Mouse (Mus musculus) large intestine, adult 2 months (tissue): ENCODE data around the gene Nprl2. TPM values are rescaled to one million over a fixed set of nuclear protein-coding genes. Genes with fewer than 3 reads are reported as not detected.

Source experiments
- DNase-seq: peaks from one replicate; pipeline ENCODE4 v3.0.0-alpha.2; 2012; ENCODE audit warnings: low read depth, low spot score
- WGBS: fragments of 180-500 bp; shearing (Covaris S2); methylation state at CpG from one replicate; pipeline ENCODE4 v1.1.7; 2018; 5-methylcytosine and 5-hydroxymethylcytosine counted together
- polyA plus RNA-seq: library from polyadenylated mRNA; depleted of rRNA; stranded (reverse); fragments of >200 nt; gene quantifications from 2 replicates; pipeline ENCODE4 v1.2.3, GENCODE M21; 2012

Nprl2 gene
- polyA plus RNA-seq, 1 experiment, result 27.7 TPM

DNA sequence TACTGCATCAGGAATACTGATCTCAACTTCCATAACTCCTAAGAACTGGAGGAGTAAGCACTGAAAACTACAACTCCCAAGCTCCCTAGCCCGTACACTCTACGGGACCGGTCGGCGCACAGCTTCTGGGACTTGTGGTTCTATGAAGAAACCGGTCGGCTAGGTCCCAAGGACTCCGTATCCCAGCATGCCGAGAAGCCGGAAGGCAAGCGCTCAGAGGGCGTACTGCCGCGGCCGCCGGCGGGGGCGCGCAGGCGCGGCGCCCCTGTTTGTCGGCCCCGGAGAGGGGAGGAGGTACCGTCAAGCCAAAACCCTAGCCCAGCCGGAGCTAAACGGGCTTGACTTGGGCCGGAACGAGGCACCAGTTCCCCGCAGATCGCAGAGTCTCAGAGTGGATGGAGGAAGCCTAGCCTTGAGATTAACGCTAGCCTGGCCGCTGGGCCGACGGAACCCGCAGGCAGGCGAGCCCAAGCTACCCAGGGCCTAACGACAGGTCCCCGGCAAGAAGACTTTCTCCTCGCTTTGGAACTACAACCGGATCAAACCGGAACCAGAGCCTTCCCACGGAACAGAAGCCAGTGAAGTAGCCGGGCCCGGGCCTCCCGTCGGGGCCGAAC, 8.1 kb upstream of the Nprl2 start, which contains the start of gene Tmem115:
Tmem115 (plus strand) TSS at position 155 of the 617 bp plus-strand sequence.
- under 1% methylated on average over 48 of the region's 48 CpGs for WGBS
- peak; percentile 97 for DNase-seq

DNA sequence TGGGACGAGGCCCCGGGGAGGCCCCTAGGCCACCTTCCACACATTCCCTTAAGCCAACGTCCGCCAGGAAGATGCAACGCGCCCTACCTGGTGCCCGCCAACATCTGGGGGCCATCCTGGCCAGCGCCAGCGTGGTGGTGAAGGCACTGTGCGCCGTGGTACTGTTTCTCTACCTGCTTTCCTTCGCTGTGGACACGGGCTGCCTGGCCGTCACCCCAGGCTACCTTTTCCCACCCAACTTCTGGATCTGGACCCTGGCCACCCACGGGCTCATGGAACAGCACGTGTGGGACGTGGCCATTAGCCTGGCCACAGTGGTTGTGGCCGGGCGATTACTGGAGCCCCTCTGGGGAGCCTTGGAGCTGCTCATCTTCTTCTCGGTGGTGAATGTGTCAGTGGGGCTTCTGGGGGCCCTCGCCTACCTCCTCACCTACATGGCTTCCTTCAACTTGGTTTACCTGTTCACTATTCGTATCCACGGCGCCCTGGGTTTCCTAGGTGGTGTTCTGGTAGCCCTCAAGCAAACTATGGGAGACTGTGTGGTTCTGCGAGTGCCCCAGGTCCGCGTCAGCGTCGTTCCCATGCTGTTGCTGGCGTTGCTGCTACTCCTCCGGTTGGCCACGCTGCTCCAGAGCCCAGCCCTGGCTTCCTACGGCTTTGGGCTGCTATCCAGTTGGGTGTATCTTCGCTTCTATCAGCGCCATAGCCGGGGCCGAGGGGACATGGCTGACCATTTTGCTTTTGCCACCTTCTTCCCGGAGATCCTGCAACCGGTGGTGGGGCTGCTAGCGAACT, 7.4 kb upstream of the Nprl2 start:
- under 1% methylated on average over 40 of the region's 40 CpGs for WGBS
- no peak for DNase-seq

DNA sequence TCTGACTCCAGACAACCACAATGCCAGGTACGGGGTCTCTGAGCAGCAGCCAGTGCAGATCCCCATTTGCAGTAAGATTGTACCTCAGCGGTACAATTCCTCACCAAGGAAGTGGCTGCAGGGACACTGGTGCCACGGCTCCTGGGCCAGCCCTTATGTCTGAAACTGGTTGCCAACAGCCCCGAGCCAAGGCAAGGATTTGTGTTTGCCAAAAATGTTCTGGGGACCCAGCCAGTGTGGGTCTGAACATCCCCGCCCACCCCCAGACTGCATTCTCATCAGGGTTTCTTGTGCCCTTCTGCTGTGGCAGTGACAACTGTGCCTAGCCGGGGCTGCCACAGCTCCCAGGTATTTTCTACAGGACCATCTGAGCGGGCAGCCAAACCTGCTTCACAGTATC, 3.8 kb upstream of the Nprl2 start:
- WGBS, result 90% methylated on average over 7 of the region's 7 CpGs
- DNase-seq, result no peak

DNA sequence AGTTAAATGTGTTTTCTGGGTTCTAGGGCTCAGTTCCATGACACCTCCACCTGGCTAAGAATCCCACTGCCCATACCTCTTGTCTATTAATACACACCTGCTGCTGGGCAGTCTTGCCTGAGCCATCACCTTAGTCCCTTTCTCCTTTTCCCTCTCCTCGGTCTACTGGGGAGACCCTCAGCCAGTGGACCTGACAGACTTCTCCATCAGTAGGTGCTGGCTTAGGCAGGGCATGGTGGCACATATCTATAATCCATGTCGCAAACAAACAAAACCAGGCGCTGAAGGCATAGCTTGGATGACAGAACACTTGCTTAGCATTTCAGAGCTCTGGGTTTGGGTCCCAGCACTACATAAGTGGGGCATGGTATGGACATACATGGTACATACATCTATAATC, 3.3 kb upstream of the Nprl2 start:
- WGBS, result 87% methylated on average over 3 of the region's 3 CpGs
- DNase-seq, result no peak

DNA sequence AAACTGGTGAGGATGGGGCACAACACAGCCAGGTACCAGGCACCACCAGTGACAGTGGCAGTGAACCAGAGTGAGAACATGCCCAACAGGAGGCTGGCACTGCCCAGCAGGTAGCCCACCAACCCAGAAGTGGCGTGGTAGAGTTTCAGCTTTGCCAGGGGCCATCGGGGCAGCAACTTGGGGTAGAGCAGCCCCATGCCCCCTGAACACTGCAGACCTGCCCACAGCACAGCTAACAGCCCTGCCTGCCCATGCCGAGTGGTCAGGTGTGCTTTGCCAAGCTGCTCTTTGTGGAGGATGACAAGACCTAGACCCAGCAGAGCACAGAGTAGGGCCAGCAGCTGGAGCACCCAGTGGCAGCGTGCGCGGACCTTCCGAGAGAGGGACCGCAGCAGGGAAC, 2.1 kb upstream of the Nprl2 start:
- DNase-seq, result no peak
- WGBS, result 98% methylated on average over 8 of the region's 8 CpGs

DNA sequence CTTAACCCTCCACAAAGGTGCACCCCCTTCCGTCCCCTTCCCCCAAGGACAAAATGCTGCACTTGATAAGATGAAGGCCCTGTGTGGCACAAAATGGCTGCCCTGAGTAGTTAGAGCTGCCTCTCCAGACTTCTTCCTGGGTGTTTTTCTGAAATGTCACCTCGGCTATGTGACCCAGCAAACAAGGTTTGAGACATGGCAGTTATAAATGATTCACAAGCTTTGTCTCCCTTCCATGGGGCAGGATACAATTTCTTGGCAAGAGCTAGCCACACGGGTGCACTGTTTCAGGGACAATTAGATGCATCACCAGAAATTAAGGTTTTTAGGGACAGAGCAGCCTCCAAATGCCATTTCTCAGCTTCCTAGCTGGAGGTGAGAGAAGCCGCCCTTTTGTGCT, 1.6 kb upstream of the Nprl2 start:
- DNase-seq, result no peak
- WGBS, result 58% methylated on average over 4 of the region's 4 CpGs

DNA sequence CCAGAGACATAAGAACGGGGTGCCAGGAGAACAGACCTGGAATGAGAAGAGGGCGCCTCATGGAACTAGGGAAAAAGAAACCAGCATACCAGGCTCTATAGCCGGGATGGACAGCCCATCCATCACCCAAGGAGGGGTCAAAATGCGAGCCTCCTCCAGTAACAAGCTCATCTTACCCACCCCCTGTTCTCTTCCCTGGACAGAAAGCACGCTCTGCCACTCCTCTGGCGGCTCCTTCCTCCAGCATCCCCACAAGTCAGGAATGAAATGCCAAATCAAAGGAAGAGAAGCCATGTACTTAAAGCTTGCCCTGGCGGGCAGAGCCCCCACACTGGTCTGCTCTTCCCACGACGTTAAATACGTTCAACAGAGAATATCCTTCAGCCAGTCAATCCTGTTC, 1.0 kb upstream of the Nprl2 start:
- 30% methylated on average over 10 of the region's 10 CpGs for WGBS
- DNase-seq, result no peak

DNA sequence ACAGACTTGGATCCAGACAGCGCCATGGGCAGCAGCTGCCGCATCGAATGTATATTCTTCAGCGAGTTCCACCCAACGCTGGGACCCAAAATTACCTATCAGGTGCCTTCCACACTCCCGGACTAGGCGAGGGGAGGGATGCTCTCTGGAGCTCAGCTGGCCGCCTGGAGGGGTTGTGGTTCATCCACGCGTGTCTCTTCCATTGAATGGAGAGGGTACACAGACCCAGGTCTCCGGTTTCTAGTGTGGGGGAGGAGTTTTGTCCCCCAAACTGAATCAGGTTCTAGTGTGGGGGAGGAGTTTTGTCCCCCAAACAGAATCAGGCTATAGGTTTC, 293 bp downstream of the Nprl2 start:
- under 1% methylated on average over 11 of the region's 11 CpGs for WGBS
- DNase-seq, result no peak

DNA sequence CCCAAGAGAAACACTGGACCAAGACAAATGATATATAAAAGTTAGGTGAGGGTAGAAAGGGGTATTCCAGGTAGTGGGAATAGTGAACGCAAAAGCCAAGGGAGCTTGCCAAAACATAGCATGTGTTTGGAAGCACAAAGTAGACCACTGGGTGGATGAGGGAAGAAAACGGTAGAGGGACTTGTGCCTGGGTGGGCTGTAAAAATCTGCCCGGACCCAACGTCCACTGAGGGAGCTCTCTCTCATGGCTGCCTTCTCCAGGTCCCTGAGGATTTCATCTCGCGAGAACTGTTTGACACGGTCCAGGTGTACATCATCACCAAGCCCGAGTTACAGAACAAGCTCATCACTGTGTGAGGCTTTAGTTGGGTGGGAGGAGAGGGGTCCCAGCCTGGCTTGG, 695 bp downstream of the Nprl2 start:
- DNase-seq, result no peak
- WGBS, result 34% methylated on average over 8 of the region's 8 CpGs

DNA sequence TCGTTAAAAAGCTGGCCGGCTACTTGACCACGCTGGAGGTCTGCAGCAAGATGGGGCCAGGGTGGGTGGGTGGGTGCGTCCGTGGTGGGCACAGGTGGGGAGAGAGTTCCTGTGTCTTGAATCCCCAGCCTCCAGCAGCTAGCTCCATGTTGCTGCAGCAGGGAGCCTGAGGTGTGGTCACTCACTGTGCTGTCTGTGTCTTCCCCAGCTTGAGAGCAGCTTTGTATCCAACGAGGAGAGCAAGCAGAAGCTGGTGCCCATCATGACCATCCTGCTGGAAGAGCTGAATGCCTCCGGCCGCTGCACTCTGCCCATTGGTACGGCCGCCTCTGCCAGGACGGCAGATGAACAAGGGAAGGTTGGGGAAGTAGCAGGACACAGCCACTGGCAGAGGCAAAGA, 1.3 kb downstream of the Nprl2 start:
- no peak for DNase-seq
- WGBS, result 85% methylated on average over 11 of the region's 11 CpGs

DNA sequence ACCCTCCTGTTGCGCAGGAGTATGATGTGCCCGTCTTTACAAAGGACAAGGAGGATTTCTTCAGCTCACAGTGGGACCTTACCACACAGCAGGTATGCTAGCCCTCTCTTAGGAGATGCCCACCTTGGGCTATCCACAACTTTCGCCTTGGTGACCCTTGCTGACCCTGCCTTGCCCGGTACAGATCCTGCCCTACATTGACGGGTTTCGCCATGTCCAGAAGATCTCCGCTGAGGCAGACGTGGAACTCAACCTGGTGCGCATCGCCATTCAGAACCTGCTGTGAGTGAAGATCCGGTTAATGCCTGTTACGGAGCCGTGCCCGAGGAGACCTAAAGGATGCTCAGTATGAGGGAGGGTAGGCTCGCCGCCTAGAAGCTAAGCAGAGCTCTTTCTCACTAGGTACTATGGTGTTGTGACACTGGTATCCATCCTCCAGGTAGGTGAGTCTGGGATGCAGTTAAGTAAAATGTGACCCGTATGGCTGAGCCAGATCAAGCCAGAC, 2.2 kb downstream of the Nprl2 start:
- WGBS, result 95% methylated on average over 17 of the region's 17 CpGs
- no peak for DNase-seq

DNA sequence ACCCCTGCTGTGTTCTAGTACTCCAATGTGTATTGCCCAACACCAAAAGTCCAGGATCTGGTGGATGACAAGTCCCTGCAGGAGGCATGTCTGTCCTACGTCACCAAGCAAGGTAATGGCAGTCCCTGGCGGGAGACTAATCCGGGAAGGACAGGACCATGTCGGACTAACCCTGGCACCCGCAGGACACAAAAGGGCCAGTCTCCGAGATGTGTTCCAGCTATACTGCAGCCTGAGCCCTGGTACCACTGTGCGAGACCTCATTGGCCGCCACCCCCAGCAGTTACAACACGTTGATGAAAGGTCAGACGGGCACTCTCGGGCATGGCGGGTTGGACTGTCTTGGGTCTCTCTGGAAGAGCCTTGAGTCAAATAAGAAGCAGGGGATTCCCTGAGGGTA, 2.7 kb downstream of the Nprl2 start:
- DNase-seq, result no peak
- WGBS, result 95% methylated on average over 12 of the region's 12 CpGs

DNA sequence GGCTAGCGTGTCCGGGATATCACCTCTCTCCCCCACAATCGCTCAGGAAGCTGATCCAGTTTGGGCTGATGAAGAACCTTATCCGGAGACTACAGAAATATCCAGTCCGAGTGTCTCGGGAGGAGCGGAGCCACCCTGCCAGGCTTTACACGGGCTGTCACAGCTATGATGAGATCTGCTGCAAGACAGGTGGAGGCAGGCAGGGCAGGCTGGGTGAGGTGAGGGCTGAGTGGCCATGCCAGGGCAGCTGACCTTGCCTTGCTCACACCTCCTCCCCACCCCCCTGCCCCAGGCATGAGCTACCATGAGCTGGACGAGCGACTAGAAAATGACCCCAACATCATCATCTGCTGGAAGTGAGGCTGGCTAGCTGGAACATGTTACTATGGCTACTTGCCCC, 3.2 kb downstream of the Nprl2 start:
- WGBS, result 89% methylated on average over 10 of the region's 10 CpGs
- DNase-seq, result no peak

DNA sequence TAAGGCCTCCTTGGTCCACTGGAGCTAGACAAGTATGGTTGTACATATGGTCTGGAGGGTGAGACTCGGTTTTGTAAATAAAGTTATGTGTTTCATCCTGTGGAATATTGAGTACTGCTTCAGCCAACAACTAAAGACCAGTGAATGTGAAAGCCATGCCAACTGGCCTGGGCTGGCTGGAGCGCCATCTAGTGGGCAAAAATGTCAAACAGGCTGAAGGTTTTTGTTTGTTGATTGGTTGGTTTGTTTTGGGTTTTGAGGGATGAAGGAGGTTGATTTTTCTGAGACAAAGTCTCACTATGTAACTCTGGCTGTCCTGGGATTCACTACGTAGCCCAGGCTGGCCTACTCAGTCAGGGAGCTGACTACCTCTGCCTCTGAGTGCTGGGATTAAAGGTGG, 3.6 kb downstream of the Nprl2 start:
- 13% methylated on average over 3 of the region's 3 CpGs for WGBS

DNA sequence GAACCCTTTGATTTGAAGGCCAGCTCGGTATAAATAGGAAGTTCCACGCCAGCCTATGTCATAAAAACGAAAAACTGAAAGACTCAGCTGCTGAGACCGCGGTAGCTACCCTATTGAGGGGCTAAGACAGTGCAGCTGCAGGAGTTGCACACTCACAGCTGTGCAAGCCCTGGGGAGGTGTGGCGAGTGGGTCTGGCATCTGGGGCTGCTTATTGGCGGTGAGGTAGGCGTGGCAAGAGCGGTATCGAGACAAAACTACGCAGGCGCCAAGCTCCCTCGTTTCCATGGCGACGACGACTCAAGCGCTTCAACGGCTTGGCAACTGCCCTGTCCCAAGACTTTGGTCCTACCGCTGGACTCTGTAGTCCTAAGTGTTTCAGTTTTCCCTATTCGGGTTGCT, 5.0 kb downstream of the Nprl2 start, which contains the start of gene Zmynd10:
Zmynd10 (plus strand) TSS at position 273 of the 400 bp plus-strand sequence.
- no peak for DNase-seq
- WGBS, result 3% methylated on average over 20 of the region's 20 CpGs

More for the DNA sequence above, 3.6 kb downstream of the Nprl2 start:
- no peak for DNase-seq

DNA sequence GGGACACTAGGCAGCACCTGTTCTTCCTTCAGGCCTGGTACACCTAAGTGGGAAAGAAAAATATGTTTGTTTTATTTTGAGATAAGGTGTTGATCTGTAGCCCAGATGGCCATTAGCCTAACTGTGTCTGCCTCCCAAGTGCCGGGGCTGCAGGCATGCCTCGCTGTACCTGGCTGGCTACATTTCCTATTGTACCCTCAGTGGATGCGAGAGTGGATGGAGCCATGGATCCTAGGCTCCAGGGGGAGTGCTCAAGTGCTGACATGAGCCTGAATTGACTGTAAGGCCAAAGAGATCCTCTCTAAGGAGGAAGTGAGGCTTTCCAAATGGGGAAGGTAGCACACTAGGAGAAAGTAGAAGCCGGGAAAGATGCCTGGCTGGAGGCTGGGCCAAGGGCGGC, 5.9 kb downstream of the Nprl2 start:
- 68% methylated on average over 5 of the region's 5 CpGs for WGBS
- no peak for DNase-seq

DNA sequence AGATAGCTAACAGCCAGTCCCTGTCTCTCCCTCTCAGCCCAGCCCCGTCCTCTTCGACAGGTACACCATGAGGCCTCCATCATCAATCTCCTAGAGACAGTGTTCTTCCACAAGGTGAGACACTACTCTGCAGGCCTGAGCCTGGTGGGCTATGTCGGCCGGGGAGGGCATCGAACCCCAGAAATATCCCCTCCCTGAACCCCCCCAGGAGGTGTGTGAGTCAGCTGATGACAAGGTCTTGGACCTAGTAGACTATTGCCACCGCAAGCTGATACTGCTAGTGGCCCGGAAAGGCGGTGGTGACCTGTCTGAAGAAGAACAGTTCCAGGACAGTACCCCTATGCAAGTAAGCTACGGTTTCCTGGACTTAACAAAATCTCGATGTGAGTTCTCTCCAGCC, 6.8 kb downstream of the Nprl2 start:
- 96% methylated on average over 10 of the region's 10 CpGs for WGBS
- DNase-seq, result no peak

DNA sequence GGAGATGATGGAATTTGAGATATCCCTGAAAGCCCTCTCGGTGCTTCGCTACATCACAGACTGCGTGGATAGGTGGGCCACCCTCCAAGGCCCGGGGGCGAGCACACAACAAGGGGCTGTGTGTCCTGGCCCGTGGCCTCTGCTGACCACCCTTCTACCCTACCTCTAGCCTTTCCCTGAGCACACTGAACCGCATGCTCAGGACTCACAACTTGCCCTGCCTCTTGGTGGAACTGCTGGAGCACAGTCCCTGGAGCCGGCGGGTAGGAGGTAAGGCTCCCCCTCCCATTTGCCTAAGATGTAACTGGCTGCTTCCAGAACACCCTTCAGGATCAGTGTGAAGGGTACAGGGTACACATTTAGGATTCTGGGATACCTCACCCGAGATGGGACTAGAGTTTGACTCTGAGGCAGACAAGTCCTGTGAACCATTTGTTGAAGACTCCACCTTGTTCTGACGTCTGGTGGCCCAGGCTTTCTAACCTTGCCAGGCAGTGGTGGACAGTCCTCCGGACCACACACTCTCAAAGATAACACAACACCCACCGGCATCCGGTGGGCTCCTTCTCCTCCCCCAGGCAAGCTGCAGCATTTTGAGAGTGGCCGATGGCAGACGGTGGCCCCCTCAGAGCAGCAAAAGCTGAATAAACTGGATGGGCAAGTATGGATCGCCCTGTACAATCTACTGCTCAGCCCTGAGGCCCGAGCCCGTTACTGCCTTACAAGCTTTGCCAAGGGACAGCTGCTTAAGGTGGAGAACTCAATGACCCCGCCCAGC, 7.5 kb downstream of the Nprl2 start:
- no peak for DNase-seq
- WGBS, result 87% methylated on average over 20 of the region's 20 CpGs

DNA sequence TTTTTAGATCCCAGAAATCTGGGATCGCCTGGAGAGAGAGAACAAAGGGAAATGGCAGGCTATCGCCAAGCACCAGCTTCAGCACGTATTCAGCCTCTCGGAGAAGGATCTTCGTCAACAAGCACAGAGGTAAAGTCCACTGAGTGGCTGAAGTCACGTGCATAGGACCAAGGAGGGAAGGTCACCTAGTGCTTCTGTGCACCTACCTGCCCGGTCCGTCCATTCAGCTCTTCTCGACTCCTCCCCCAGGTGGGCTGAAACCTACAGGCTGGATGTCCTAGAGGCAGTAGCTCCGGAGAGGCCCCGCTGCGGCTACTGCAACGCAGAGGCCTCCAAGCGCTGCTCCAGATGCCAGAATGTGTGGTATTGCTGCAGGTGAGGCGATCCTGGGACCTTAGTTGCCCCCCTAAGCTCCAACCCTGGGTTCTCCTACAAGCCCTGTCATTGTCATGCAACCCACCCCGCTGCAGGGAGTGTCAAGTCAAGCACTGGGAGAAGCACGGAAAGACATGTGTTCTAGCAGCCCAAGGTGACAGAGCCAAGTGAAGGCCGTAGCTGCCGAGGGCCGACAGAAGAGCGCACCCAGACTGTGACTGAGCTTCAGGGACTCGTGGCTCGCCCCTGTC, 8.6 kb downstream of the Nprl2 start:
- WGBS, result 65% methylated on average over 23 of the region's 23 CpGs
- no peak for DNase-seq
